Mouse (Mus musculus): ENCODE measurements at regions not wholly inside any gene's neighbourhood (a gene's known extent, or its start where the extent isn't known, plus 50 kb on each side); places are given as distances from the start of the nearest gene placed in this dataset.

DNA sequence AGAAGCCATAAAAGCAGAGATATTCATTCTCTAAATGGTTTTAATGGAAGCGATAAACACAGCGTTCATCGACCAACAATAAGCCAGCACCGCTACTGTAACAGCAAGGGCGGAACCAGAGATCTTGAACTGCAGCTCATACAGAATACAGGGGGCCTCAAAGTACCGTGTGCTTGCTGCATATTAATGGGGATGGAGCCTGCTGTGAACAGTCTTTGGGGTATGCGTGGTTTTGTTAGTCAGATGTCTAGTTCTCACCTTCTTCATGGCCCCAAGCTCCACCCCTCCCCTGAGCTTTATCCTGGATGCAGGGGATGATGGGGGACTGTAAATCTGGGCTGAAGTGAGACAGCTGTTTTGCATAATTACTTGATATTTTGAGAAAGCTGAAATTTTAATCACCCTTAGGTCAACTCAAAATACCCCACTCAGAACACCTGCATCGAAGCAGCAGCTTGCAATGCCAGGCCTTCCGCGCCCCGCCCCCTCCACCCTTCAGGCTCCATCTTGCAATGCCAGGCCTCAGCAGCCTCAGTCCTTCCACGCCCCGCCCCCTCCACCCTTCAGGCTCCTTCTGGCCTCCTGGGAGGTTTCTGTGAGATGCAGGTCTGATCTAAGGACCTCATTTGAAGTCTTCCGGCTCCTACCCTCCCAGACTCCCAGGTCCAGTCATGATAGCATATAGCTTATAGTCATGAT, 73.5 kb upstream of the Tspan5 start:
- no peak for ATAC-seq

- ATAC-seq = no peak
These were observed 66.1 kb upstream of the Tspan5 start for GRCm38 (mm10) chr3:138675881-138676280.

- ATAC-seq = no peak
These were observed 63.6 kb upstream of the Tspan5 start for GRCm38 (mm10) chr3:138678351-138678750.

- ATAC-seq = no peak
These were observed 55.3 kb upstream of the Tspan5 start for GRCm38 (mm10) chr3:138686636-138687230.

- ATAC-seq = no peak
These were observed 53.4 kb upstream of the Tspan5 start for GRCm38 (mm10) chr3:138688606-138689005.
